Mouse (Mus musculus) lung, adult 2 months (tissue): ENCODE measurements around the gene Tas2r119.

Experiments used
- CTCF ChIP-seq: fragments of 200-500 bp; IDR thresholded peaks from 2 replicates; pipeline ENCODE4 v1.5.1; 2011; ENCODE audit warnings: mild to moderate bottlenecking, low read length, control low read depth; ENCODE audit not compliant: insufficient read depth
- POLR2A ChIP-seq: fragments of 200-500 bp; IDR thresholded peaks from 2 replicates; pipeline ENCODE4 v1.6.1; 2011; ENCODE audit warnings: low read depth, mild to moderate bottlenecking, control low read depth, low read length, borderline replicate concordance; ENCODE audit errors: extremely low read depth

GRCm38 (mm10) chr15:32198561-32198960 is 21.5 kb downstream of the Tas2r119 start:
- TF ChIP-seq POLR2A: no peak
- no peak for TF ChIP-seq CTCF
